Mouse (Mus musculus) fat pad, adult 2 months (tissue): ENCODE measurements at regions not wholly inside any gene's neighbourhood (a gene's known extent, or its start where the extent isn't known, plus 50 kb on each side); places are given as distances from the start of the nearest gene placed in this dataset.

Source experiments
- DNase-seq: peaks from one replicate; pipeline ENCODE4 v3.0.0-alpha.2; 2011; ENCODE audit warnings: low read depth, low spot score; ENCODE audit errors: extremely low read depth

DNA sequence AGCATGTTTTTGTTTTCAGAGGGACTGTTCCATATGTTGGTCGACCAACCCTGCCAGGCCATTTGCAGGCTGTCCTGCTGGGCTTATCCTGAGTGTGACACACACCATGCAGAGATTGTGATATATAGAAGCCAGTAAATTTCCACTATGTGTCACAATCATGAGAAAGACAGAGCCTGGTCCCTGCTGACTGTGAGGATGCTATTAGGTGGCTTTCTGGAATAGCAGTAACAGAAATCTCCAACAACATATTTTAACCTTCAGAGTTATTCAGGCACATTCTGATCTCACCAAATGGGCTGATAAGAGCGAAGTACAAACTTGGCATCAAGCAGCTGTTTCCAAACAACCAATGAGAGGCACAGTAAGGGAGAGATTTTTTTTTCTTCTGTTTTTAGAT lies 729.2 kb upstream of the Cited2 start:
- no peak for DNase-seq

DNA sequence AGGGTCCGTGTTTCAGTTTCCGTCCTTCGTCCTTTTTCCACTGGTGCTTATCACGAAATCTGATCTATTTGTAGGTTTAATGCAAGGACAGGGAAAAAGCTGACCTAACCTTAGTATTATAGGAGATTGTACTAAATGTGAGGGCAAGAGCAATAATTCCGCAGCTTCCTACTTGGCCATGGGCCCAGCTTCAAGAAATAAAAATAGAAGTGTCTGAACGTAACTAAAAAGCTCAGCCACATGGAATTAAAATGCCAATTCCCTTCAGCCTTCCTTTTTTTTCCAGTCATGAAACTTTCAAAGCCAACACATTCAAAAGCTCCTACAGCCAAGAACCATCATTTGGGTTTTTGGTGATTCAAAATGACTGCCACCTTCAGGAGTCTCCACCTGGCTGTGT lies 728.5 kb upstream of the Cited2 start:
- no peak for DNase-seq

DNA sequence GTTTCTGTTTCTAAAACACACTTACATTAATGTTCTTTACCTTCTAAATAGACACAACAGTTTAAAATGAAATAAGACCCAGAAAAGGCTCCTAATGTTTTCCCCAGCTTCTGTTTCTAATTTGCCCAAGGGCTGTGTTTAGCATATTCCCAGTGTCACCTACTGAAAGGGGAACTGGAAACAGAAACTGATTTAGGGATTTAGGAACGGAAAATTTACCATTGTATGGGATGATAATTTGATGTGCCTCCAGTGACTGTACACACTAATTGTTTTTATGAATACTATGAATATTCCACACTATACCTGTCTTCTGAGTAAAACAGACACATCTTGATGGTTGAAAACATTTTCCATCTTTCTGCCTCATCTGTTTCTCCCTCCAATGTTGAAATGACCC lies 728.0 kb upstream of the Cited2 start:
- DNase-seq: no peak

DNA sequence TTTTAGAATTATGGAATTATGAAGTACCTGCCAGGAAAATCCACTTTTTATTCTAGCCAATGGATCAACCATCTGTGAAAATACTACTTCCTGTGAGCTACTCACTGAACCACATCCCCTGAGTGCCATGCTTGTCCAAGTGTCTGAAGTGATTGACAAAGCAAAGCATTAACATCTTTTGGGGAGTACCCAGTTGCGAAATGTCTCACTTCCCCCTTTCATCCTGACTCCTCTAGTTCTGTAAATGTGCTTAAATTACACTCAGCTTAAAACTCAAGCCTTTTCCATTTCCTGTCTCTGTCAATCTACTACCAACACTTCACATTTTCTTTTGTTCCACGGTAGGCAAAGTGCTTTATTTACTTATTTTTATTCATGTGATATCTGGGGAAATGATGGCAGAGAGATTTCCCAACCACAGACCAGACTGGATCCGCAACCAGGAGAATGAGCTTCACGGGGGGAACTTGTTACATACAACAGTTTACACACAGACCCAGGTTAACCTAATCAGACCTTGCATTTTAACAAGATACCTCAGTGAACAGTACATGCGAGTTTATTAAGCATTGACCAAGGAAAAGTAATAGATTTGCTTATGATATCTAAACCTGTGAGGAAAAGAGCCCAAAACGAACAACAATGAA lies 726.1 kb upstream of the Cited2 start:
- no peak for DNase-seq

DNA sequence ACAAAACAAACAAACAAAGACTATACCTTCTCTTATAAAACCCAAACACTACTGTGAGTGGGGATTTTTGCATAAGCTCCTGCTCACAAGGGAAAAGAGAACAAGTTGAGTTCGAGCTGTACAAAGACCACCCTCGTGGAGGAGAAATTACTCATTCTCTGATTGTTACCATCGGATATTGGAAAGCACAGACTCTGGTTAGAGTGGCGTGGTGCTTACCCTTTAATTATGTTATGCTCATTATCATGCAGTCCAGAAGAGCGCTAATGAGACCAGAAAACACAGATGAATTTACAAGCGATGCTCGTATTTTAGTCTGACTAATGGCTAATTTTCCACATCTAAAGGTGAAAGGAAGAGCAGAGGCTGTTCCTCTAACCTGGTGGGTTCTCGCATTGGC lies 721.7 kb upstream of the Cited2 start:
- no peak for DNase-seq

DNA sequence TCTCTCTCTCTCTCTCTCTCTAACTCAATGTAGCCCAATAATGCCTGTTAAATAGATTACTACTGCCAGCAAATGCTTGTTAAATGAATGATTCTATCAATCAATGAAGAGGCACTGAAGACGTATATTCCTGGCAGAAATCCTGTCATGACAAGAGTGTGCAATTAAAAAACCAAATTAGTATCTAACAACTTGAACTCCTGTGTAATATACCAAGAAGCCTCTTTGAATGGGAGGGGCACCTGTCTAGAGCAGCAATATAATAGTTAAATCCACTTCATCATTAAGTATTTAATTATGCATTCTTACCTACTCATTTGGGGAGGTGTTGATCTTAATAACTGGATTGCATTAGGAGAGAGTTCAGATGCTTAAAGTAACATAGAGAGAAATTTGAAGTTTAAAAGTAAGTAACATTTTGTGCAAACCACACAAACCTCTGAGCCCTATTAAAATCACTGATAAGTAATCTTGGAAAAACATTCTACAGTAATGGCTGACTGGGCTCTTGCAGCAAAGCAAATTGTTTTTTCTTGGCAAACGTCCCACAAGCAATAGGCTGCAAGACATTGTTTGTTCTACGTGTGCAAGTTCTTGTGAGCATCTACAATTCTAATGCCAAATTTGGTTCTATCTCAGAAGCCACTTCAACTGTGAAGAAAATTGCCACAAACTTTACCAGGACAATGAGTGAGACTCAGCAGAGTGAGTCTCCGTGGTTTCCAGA lies 719.7 kb upstream of the Cited2 start:
- DNase-seq: no peak

DNA sequence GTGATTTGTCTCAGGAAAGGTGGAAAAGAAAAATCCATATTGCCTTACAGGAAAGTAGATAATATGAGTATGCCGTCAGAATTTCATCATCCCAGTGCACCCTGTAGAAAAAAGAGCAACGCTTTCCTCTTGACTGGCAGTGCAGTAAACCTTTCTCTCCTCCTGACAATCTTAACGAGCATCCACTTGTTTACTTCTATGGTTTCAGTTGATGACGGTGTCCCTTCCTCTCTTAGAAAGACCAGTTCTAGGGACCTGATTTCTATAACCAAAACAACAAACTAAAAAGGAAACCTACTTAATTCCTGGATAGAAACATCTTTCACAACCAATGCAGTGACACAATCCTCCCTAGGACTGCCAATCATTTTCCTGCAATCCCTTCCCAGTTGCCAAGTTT lies 714.3 kb upstream of the Cited2 start:
- peak; percentile 33 for DNase-seq

DNA sequence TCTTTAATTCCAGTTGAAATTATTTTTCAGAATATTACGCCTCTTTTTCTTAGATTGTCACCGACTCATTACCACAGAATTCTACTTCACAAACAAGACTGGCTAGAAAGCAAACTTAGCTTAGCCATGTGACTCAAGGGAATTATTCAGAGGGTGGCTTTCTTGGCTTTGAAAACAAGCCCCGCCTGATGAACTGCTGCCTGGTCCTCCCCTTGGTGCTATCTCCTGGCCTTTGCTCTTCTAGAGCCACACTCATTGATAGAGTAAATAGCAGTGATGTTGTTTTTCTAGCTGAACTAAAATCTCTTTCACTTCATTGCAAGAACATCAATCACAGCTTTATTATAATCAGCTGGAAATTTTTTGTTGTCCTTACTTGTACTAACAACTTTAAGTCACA lies 713.0 kb upstream of the Cited2 start:
- no peak for DNase-seq

DNA sequence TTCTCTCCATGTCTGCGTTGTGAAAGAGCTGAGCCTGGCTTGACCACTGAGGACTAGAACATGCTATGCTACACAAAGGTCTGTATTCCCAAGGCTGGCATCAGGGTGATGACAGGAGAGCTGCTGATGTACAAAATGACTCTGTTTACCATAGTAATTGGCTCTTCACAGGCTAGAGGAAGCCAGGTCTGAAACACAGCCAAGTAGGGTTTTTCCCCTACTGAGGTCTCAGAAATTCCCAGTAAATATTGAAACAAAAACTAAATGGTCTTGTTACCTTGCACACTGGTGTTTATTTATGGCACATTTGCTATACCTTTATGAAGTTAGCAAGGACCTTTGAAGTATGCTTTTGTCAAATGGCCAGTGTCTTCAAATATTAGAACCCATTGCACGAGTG lies 711.1 kb upstream of the Cited2 start:
- DNase-seq: no peak

DNA sequence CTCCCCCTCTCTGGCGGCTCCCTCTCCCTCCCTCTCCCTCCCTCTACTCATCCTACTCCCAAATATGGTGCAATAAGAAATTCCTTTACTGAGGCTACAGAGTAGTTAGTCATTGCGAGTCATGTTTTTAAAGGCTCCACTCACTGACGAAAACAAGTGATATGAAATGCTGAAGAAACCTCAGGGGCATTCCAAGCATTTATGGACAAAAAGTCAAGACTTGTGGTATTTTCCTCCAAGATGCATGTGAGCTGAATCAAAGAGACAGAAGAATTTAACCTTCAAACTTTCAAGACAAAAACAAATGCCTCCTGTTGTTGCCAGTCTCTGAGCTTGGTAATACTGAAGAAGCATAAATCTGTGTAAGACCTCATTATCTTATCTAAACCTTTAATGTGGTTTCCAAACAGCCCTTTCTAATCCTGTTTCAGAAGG lies 710.5 kb upstream of the Cited2 start:
- no peak for DNase-seq

DNA sequence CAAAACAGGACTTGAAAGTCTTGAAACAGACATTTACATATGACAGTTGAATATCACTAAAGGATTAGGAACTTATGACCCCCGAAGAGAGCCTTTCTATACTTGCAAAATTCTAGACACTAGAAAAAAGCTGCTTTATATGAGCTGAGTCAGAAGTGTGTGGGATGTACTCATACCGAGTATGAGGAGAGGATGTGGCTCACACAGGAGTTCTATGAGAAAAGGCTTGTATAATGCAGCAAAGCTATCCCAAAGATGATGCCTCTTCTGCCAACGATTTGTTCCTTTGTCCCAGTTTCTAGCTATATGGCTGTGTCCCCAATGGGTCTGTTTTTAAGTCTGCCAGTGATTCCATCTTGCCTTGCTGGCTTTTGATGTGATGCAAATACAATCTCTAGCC lies 708.2 kb upstream of the Cited2 start:
- DNase-seq: no peak

DNA sequence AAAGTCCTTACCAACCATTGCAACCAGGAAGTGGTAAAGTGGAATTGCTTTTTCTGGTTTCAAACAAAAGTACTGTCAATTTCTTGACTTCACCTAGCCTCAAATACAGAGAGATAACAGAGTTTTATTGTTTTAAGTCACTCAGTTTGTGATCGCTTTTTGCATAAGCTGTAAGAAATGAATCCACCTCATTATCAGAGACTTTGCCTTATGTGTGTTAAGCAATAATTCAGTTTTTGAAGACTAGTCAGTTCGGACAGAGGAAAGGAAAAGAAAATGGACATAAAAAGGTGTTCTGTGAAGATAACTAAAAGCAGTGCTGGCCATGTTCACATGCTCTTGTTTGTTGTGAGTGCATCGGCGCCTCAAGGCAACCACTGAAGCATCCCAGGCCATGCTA lies 706.2 kb upstream of the Cited2 start:
- DNase-seq: no peak

DNA sequence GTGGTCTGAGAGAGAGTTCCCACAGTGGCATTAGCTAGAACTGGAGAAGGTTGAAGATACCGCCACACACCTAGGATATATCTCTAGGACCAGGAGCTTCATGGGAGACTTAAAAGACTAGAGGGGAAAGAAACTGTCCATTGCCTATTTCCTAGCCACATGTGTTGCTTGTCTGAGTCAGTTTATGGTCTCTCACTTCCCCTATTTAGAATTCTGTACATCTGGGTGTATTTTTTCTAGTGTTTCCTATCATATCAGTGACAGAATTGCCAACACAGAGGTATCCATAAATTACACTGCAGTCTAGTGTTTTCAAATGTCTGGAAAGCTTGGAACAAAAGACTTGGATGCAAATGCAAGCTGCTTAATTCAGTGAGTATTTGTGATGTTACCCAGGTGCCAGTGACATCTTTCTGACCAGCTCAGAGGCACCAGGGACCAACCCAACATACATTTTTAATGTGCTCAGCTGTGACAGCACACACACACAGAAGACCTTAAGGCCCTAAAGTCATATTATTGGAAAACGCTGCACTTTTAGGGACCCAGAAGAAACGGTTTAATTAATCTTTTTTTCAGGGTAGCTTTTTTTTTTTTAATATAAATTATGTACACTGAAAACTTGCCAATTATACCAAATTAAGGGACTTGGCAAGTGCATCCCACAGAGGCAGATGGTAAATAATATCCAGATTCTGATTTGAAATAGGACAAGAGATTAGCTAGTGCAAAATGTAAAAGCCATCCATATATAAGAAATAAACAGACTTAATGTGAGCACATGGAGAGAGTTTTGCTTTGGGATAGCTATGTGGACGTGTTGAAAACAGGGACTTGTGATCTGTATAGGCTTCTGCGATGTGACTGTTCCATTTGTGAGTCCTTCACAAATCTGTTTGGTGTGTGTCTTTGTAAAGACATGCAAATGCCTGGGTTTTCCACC lies 700.5 kb upstream of the Cited2 start:
- DNase-seq: no peak

DNA sequence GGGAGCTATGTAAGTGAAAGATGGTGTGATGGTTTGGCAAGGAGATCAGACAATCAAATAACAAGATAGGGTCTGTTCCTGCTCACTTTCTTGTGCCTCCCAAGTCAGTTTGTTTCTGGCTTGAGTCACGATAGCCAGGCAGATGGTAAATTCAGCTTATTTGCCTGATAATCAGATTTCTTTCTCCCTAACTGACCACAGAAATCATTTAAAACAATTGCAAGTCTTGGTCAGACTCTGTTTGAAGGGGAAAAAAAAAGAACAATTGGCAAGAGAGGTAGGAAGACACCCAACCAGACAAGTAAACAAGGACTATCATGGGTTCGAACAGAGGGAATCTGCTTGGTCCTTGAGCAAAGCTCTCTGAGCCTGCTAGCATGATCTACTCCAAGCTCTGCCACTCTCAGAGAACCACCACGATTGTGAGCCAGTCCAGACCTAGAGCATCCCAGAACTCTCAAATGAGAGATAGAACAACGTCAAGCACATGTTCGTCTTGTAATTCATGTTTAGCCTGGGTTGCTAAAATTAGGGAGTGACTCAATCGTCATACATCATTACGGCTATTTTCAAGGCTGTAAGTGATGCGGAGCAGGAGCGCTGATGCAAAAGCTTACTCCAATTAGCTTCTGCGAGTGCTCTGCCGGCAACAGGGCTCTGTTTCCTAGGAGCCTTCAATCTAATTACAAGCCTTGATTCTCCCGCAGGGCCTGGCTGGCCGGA lies 699.3 kb upstream of the Cited2 start:
- DNase-seq: no peak

DNA sequence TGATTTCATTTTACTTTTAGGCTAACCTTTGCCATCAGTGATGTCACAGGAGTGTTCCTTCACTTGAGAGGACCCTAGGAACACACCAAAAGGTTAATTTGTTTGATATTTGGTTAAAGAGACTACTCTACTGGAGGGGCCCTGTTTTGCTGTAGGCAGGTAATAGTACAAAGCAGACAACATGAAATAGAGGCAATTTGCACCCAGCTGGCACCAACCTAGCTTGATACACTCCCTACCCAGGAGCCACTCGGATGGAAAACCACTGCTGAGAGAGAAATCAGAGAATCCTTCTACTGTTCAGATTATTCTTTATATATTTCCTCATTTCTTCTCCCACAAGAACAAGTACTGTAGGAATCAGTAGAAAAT lies 698.7 kb upstream of the Cited2 start:
- DNase-seq: no peak

DNA sequence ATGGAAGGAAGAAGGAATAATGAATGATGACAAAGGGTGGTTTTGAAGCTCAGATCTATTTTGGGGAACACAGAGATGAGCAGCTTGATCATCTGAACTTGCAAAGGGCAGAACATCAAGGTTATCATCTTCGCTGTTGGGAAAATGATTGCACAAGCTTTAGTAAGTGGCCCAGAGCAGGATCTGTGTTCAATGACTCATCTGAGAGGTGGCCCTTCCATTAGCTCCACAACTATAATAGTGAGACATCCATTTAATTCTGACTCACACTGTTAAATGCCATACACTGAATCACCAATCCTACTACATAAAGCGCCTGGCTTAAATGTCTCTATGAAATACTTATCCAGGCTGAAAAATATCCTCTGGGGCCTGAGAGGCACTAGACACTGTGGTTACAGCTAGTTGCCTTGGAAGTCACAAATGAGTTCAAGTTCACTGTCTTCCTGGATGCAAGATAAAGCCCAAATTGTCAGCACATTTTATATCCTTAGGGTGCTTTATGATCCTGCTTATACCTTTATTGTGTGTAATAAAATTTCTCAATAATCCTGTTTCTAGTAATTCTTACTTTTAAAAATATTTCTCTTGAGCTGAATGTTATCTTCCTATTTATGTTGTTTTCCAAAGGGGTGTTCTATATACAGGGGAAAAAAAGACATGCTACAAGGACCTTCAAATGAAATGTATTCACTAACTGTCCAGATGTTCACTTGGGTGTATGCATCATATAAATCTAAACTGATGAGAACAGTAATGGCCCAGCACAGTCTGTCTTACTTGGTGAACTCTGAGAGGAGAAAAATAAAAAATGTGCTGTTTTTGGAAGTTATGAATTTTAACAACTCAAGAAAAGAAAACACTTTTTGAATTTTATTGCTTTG lies 687.9 kb upstream of the Cited2 start:
- peak; percentile 2 for DNase-seq

DNA sequence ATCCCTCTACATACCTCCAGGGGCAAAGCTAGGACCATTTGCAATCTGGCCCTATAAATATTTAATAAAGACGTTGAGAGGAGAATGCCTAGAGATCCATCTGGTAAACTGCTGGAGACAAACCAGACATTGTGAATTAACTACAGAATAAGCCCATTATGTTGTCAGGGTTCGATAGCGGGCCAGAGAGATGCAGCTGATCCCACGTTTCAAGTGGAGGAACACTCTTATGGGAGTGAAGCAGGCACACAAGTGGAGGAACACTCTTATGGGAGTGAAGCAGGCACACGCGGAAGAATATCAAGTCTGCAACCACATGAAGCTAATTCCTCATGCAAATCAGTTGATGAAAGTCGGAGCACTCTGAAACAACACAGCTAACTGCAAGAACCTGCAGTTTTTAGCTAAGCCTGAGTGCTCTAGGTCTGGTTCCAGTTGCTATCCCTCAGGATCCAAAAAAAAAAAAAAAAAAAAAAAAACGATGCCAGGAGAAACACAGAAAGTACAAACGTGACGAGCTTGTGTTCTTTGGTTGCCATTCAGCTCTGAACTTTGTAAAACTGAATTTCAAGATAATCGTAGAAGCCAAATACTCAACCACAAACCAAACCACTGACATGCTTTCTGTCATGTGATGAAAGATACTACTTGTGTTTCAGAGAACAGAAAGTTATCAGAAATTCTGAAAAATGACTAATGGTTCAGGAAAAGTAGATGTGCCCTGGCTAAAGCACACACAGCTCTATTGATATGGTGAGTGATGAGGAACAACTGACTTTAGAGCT lies 684.6 kb upstream of the Cited2 start:
- DNase-seq: no peak

DNA sequence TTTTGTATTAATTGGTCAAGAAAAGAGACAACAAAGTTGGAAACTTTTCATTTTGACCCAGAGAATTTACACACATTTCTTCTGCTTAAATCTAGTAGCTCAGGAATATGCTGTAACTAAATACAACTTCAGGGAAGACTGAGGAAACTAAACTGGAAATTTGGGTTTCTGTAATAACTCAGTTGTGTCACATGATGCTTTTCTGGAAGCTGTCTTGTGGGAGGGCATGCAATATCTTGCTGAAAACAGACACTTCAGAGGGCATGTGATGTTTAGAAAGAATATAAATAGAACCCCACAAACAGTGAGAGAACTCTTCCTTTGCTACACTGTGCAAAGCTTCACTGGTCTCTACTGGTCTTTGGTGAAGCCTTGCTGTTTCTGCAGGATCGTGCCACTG lies 680.9 kb upstream of the Cited2 start:
- DNase-seq: no peak

DNA sequence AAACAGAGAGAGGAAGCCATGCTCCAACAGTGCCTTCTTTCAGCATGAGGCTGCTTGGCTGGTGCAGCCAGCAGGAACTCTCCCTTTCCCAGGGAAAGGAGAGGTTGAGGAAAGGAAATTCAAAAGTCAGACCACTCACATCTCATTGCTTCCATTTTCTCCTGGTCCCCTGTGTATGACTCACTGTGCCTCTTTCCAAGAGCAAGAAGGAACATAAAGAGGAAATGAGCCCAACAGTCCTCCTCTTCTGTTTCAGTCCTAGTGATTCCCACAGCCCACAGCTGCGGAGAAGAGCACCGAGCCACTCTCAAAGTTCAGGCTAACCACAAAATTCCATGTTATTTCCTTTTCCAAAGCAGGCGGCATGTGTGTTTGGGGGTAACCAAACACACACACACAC lies 680.0 kb upstream of the Cited2 start:
- DNase-seq: no peak
